Mouse (Mus musculus): ENCODE results near the gene Marveld2.

Marveld2 gene

DNA sequence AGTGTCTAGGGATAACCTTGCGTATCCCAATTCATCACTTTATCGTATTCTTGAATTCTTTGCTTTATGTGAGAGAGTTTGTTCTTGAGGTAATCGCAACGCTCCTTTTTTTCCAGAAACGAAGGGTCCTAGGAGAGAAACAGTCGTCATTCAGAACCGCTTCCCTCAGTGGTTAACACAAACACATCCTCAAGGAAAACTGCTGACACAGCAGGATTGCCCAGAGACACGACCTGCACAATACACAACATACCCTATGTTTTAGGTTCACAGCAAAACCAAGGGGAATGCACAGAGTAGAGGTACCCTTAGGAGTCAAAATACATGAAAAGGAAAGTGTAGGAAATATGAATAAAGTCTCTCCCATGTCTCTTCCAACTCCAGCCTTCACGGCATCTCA lies 19.5 kb downstream of the Marveld2 start:
- DNase-seq = no peak

DNA sequence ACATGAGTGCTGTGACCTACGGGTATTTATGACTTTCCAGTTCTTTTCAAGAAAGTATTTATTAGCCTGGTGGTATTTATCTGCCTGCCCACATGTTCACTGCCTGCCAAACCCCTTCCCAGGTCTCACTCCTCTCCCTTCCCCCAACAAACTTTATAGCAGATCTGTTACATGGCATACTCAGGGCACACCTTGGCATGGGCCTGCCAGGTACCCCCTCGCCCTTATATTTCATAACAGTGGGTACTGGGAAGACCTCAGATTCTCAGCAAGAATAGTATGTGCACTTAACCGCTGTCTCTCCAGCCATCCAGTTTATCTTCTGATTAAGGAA lies 21.3 kb downstream of the Marveld2 start:
- no peak for DNase-seq

DNA sequence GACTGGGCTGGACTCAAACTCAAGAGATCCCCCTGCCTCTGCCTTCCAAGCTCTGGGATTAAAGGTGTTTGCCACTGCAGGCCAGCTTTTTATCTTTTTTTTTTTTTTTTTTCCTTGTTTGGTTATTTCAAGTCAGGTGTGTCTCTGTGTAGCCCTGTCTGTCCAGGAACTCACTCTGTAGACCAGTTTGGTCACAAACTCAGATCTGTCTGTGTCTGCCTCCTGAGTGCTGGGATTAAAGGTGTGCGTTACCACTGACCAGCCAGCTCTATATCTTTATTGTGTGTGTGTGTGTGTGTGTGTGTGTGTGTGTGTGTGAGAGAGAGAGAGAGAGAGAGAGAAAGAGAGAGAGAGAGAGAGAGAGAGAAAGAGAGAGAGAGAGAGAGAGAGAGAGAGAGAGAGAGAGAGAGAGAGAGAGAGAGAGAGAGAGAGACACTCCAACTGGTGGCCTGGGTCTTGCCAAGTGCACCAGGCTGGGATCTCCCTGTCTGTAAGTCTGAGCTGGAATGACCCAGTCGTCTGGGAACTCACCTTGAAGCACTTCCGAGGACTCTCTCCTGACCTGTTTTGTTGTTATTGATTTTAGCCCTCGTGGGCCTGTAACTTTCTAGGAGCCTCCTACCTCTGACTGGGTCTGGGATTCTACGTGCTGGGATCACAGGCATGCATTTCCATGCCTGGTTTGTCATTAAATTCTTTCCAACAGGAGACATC lies 21.8 kb downstream of the Marveld2 start:
- DNase-seq = peak in 1 of 2 experiments; percentile 51

DNA sequence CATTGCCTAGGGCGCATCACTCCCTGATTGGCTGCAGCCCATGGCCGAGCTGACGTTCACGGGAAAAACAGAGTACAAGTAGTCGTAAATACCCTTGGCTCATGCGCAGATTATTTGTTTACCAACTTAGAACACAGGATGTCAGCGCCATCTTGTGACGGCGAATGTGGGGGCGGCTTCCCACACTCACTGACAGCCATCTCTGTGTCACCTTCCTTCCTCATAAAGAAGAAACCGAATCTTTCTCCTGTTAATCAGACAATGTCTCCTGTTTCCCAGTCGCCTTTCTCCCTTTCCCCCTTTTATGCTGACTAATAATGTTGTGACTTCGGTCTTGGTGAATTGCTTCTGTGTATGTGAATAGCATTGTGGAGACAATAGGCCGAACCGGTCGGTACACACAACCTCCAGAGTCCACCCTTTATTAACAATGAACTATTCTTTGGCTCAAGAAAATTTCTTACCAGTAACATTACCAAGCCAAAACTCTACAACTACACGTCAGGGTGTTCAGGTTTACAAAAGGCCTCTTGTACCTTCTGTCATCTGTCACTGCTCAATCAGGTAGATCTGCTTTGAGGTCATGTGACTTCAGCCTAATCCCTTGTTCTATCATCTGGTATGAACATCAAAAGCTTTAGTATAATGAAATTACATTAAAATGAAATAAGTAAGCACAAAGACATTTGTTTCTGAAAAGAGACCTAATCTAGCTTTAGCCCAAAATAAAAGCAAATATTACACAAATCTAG lies 22.6 kb downstream of the Marveld2 start:
- DNase-seq = peak; percentile 43 to 60

DNA sequence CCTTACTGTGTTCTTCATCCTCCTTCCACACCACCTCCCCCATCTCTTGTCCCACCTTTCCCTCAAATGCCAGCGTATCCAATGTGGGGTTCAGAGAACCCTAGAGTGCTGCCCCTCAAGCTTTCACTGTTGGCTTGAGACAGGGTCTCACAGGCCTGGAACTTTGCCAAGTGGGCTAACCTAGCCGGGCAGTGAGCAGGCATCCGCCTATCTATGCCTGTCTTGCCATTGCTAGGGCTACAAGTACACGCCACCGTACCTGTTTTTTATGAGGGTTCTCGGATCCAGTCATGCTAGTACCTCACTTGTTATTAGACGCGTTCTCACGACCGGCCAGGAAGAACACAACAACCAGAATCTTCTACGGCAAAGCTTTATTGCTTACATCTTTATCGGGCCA lies 28.1 kb downstream of the Marveld2 start:
- no peak for DNase-seq

DNA sequence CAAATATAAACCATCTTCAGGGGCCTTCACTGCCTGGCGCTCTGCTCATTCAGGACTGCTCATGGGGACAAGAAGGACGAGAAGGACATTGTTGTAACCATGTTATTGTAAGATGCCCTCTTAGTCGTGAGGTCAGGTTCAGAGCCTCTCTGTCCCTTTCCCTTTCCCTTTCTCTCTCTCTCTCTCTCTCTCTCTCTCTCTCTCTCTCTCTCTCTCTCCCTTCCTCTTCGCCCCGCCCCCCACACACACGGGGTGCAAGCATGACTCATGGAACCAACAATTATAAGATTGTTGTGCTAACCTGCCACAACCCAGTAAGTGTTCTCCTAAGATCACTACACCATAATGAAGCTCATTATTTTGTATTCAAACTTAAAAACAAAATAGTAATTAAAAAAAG lies 34.6 kb downstream of the Marveld2 start:
- DNase-seq = no peak

DNA sequence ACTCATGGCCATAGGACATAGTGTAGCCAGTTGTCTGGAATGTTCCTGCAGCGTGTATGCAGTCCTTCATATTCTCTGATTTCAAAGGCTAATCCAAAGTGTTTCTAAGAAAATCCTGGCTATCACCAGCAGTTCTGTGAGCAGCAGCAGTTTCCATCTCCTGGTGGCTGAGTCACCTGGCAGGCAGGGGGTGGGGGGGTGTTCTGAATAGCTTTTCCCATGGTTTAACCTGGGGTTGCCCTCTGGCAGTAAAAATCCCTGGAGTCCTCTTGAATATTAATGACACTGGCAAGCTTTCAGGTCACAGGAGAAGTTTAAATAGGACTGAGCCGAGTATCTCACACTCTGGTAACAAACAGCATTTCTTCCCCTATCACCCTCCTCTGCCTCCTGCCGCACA lies 35.1 kb downstream of the Marveld2 start:
- peak; percentile 60 to 81 for DNase-seq

DNA sequence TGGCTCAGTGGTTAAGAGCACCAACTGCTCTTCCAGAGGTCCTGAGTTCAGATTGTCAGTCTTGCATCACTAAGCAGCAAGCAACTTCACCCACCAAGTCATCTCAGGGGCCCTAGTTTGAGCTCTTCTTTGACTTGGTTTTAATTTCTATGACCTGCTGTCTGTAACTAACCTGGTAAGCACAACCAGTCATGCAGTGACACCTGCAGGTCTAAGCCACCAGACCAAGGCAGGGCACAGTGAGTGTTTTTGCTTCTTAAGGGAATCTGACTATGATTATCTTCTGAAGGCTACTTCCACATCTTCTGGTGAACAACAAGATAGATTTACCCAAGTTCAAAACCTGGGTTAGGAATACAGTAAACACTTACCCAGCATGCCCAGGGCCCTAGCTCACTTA lies 36.8 kb downstream of the Marveld2 start:
- peak in 1 of 2 experiments; percentile 32 for DNase-seq

DNA sequence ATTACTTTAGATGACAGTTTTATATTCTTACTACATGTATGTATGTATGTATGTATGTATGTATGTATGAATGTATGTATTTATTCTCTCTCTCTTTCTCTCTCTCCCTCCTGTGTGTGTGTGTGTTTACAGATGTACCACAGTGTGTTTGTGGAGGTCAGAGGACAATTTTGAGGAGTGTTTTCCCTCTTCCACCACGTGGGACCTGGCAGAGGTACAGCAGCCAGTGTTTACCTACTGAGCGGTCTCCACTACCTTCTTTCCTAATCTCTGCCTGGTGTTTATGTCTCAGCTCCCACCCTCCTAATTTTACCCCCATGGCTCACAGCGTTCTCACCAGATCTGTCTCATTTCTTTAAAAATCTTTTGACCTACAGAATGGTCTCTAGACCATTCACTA lies 37.6 kb downstream of the Marveld2 start:
- no peak for DNase-seq

DNA sequence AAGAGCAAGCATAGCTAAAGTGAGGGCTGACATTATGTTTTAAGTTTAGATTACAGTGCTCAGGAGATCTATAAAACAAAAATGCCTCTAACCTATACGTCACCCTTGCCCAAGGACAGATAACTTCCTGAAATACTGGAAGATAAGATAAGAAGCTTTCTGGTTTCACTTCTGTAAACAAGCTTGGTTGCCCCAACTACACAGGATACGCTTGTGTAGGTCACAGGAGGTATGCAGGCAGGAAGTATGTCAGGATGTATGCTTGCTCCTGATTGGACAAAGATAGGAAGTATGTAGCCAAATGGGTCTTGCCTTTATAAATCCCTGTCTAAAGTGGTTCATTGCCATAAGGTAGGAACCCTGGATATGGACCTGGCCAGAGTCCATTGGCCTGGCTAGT lies 40.8 kb downstream of the Marveld2 start:
- DNase-seq = no peak

DNA sequence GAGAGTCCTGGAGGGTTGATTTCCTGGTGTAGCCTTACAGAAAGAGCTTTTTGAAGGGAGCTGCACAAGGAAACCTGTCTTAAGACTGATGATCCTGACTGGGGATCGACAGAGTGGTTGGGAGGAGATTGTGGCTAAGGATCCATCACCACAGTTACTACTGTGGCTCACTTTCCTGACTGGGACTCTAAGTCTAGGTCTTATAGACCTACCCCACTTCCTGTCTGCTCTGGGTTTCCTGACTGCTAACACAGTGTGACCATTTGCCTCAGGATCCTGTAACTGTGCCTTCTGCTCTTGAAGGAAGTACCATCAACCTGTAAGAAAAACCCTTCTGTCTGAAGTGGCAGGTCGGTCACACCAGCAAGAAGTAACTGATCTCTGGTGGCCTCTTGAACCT lies 46.1 kb downstream of the Marveld2 start:
- DNase-seq = no peak

DNA sequence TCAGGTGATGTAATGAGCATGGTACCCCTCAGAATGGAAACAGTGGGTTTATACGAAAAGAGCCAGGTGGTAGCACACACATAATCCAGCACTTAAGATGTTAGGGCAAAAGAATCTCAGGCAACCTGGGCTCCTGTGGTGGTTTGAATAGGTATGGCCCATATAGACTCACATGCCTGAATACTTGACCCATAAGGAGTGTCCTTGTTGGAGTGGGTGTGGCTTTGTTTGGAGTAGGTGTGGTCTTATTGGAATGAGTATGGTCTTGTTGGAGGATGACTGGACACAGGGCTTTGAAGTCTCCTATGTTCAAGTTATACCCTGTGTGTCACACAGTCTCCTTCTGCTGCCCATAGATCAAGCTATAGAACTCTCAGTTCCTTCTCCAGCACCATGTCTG lies 48.4 kb downstream of the Marveld2 start:
- DNase-seq = no peak

DNA sequence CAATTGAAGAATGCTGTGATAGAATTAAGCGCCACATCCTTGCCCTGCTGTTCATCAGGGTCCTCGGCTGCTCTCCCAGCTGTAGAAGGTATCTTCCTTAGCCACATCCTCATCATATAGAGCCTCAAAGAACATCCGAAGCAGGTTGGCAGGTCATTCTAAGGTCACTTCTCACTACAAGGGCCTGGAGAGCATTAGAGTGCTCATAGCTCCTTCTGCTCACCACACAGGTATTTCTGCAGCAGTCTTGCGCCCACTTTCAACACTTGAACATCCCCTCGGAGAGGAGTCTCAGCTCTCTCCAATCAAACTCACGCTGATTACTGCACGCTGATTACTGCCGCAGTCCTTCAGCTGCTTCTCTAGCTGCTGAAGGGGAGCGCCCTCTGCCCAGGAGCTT lies 57.3 kb downstream of the Marveld2 start:
- DNase-seq = no peak

DNA sequence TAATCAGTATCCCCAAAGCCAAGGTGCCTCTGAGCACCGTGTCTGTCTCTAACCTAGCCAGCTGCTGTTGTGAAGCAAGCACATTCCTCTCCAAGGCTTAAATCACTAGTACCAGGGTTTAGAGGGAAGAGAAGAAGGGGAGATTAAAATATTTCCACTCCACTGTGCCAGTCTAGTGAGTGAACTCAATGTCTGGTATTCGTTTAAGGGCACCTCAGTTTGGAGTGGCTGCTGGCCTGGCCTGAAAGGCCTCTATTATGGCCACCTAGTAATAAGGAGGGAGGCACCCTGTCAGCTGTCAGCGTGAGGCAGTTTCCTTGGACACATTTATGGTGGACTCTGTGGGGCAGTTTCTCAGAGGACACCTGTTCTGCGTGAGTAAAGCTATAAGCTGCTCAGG lies 59.8 kb downstream of the Marveld2 start:
- DNase-seq = no peak

DNA sequence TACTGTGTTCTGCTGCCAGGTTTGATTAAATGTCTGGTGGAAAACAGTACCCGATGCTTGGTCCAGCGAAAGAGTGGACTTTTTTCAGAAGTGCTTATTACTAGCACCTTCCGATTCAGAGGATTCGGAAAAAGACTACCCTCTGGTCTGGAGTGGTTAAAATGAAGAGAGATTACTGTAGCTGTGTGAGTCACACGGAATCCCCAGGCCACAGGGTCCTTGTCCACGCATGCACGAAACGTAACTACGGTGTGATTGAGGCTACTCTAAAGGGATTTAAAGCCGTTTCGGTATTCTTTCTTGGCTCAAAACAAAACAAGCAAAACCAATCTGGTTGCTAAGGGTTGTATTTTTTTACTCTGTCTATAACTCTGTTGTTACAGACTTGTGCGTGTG lies 63.7 kb downstream of the Marveld2 start:
- no peak for DNase-seq

DNA sequence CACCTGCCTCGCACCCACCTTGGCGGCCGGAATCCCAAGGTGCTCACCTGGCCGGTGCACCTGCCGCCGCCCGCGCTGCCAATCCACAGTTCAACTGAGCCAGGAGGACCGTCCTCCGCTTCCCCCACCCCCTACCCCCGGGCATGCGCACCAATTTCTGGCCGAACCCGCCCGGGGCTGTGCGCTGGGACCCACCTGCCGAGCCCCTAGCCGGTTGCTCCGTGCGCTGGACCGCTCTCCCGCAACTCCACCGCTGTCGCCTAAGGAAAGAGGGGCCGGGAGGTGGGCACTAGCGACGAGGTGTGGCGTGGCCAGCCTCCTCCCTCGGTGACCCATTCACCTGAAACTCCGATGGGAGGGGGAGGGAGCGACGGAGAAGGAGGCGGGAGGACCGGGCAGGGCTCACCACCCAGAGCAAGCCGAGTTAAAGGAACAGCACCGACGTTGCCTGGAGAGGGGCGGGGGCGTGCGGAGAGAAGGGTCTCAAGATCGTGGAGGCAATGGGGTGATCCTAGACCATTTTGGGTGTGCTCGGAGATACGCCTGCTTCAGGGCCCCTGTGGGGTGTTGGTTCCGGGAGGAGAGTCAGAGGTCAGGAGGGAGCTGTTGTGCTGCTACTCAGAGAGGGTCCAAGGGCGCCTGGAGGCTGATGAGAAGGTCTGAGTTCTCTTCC lies 64.3 kb downstream of the Marveld2 start, which contains the start of gene Ocln:
TSS of gene Ocln (minus strand) at position 350 of the 673 bp plus-strand sequence.
- peak; percentile 82 to 84 for DNase-seq

DNA sequence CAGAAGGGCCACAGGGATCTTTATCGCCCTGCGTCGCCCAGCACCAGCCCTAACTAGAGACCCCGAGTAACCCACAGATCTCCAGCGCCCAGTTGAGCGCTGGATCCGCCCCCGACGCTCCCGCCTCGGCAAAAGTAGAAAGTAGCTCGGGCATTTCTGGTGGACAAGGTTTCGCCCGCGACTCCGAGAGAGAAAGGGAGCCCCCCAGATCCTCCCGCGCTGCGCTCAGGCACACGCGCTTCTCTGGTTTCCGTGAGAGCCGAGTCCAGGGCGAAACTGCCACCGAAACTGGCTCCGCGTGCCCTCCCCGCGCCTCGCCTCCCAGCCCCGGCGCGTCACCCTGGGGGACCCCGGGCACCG lies 64.8 kb downstream of the Marveld2 start:
- no peak for DNase-seq

DNA sequence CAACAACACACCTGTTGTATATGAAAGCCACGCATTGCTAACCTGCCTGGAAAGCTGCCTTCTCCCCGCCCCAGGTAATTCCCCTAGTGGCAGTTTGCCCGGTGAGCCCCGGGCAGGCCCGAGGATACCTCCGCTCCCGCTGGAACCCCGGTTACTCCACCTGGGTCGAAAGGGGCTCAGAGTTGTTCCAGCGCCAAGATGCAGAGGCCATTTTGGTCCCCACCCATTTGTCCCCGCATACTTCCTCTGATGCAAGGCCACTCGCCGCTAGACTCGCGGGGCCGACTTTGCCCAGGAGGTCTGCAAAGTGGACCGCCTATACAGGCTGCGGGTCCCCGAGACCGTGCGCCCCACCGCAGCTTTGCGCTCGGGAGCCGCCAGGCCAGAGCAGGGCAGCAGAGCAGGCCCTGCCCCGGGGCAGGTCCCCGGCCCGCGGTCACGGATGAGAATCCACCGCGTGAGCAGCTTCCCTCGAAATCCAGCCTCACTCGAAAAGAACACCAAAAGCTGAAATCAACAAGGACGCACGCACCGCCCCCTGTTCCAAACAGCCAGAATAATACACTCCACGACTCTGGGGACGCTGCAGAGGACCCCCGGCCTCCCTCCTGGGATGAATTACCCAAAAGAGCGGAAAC lies 65.3 kb downstream of the Marveld2 start:
- DNase-seq = peak; percentile 27 to 36

DNA sequence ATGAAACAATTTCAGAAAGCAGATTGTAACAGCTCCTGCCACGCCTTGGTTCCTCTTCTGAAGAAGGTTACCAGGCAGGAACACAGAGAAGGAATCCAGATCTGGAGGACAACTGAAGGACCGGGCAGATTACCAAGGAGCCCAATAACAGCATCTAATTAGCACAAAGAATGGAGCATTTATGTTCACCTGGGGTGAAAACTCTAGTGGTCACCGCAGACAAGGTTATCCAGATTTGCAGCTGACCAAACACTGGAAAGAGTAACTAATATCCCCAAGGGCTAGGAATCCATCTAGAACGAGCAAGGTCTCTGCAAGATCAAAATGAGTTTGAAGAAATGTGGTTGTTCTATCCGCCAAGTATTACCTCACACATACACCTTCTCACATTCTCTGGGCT lies 69.5 kb downstream of the Marveld2 start:
- peak in 1 of 2 experiments; percentile 67 for DNase-seq
